Mouse (Mus musculus): ENCODE measurements around the gene Gpr84. TPM values are rescaled to one million over a fixed set of nuclear protein-coding genes. Genes with fewer than 3 reads are reported as not detected.

Gene Gpr84
- polyA plus RNA-seq, 1 experiment from 2014 or later: 0.34 TPM

GRCm38 (mm10) chr15:103305792-103306645 is 4.4 kb downstream of the Gpr84 start:
- H3K9me3 ChIP-seq (ENCODE audit: control insufficient read depth, low read length): no peaks in the 10 kb centered on the region
- DNase-seq (ENCODE audit: low spot score) (no peak), ATAC-seq (replicated peaks; ENCODE audit: low FRiP score, low TSS enrichment, low read depth) (no peak)
- H3K4me1 ChIP-seq (replicated peaks; ENCODE audit: control insufficient read depth, insufficient read depth, low read length): peaks cover 53% of the 10 kb centered on the region
- H3K4me3 ChIP-seq (ENCODE audit: low read depth, low read length): peak overlapping the region; percentile 42; the same call in 1 of the 2 replicates
- H3K27ac ChIP-seq (ENCODE audit: low read depth): peak overlapping the region; percentile 90
- 29% methylated on average over 8 of the region's 8 CpGs for WGBS
- H3K27me3 ChIP-seq (replicated peaks; ENCODE audit: control insufficient read depth, insufficient read depth, low read length): no peaks in the 10 kb centered on the region
- peak overlapping the region; percentile 66 for H3K4me2 ChIP-seq (ENCODE audit: low read length)
- peak overlapping the region; percentile 55 for H3K9ac ChIP-seq (ENCODE audit: low read length)
- H3K36me3 ChIP-seq (ENCODE audit: control insufficient read depth, insufficient read depth, low read length): no peaks in the 10 kb centered on the region

GRCm38 (mm10) chr15:103305070-103305678 is 5.2 kb downstream of the Gpr84 start:
- peak; percentile 99 for DNase-seq (ENCODE audit: low spot score)
- H3K4me3 ChIP-seq (ENCODE audit: low read depth, low read length): peak overlapping the region; percentile 42
- ATAC-seq (replicated peaks; ENCODE audit: low FRiP score, low TSS enrichment, low read depth): peak; percentile 94
- peak overlapping the region; percentile 90 for H3K27ac ChIP-seq (ENCODE audit: low read depth)
- no peaks in the 10 kb centered on the region for H3K36me3 ChIP-seq (ENCODE audit: control insufficient read depth, insufficient read depth, low read length)
- peaks cover 61% of the 10 kb centered on the region for H3K4me1 ChIP-seq (replicated peaks; ENCODE audit: control insufficient read depth, insufficient read depth, low read length)
- under 1% methylated on average over 70 of the region's 71 CpGs for WGBS
- no peaks in the 10 kb centered on the region for H3K27me3 ChIP-seq (replicated peaks; ENCODE audit: control insufficient read depth, insufficient read depth, low read length)
- peak overlapping the region; percentile 66 for H3K4me2 ChIP-seq (ENCODE audit: low read length)
- peak overlapping the region; percentile 55 for H3K9ac ChIP-seq (ENCODE audit: low read length)
- H3K9me3 ChIP-seq (ENCODE audit: control insufficient read depth, low read length): no peaks in the 10 kb centered on the region

GRCm38 (mm10) chr15:103304616-103304969 is 5.8 kb downstream of the Gpr84 start:
- H3K4me2 ChIP-seq (ENCODE audit: low read length): peak overlapping the region; percentile 66
- WGBS: under 1% methylated on average over 9 of the region's 9 CpGs
- H3K4me3 ChIP-seq (ENCODE audit: low read depth, low read length): peak overlapping the region; percentile 42
- H3K27ac ChIP-seq (ENCODE audit: low read depth): peak overlapping the region; percentile 88
- H3K36me3 ChIP-seq (ENCODE audit: control insufficient read depth, insufficient read depth, low read length): no peaks in the 10 kb centered on the region
- peaks cover 67% of the 10 kb centered on the region for H3K4me1 ChIP-seq (replicated peaks; ENCODE audit: control insufficient read depth, insufficient read depth, low read length)
- H3K9me3 ChIP-seq (ENCODE audit: control insufficient read depth, low read length): no peaks in the 10 kb centered on the region
- no peaks in the 10 kb centered on the region for H3K27me3 ChIP-seq (replicated peaks; ENCODE audit: control insufficient read depth, insufficient read depth, low read length)
- ATAC-seq (replicated peaks; ENCODE audit: low FRiP score, low TSS enrichment, low read depth) (no peak; the same call in 1 of the 2 replicates), DNase-seq (ENCODE audit: low spot score) (no peak)
- H3K9ac ChIP-seq (ENCODE audit: low read length): peak overlapping the region; percentile 53

- H3K36me3 ChIP-seq (ENCODE audit: control insufficient read depth, insufficient read depth, low read length): peaks cover 4% of the 10 kb centered on the region; the same call in 1 of the 2 replicates
- DNase-seq (ENCODE audit: low spot score) (no peak), ATAC-seq (replicated peaks; ENCODE audit: low FRiP score, low TSS enrichment, low read depth) (no peak)
- peak overlapping the region; percentile 88 for H3K27ac ChIP-seq (ENCODE audit: low read depth)
- H3K4me2 ChIP-seq (ENCODE audit: low read length): peak overlapping the region; percentile 66
- peak overlapping the region; percentile 42 for H3K4me3 ChIP-seq (ENCODE audit: low read depth, low read length)
- H3K9ac ChIP-seq (ENCODE audit: low read length): no peak overlapping the region; the same call in 1 of the 2 replicates
- WGBS: 10% methylated on average over 8 of the region's 8 CpGs
- H3K27me3 ChIP-seq (replicated peaks; ENCODE audit: control insufficient read depth, insufficient read depth, low read length): no peaks in the 10 kb centered on the region
- H3K4me1 ChIP-seq (replicated peaks; ENCODE audit: control insufficient read depth, insufficient read depth, low read length): peaks cover 71% of the 10 kb centered on the region
- H3K9me3 ChIP-seq (ENCODE audit: control insufficient read depth, low read length): no peaks in the 10 kb centered on the region
Measured at GRCm38 (mm10) chr15:103303916-103304615, 6.3 kb downstream of the Gpr84 start.

GRCm38 (mm10) chr15:103302341-103303021 is 7.9 kb downstream of the Gpr84 start:
- Histone ChIP-seq H3K4me1 (replicated peaks; ENCODE audit: control insufficient read depth, insufficient read depth, low read length) (peaks cover 72% of the 10 kb centered on the region), H3K27me3 (replicated peaks; ENCODE audit: control insufficient read depth, insufficient read depth, low read length) (no peaks in the 10 kb centered on the region), H3K27ac (ENCODE audit: low read depth) (peak overlapping the region; percentile 88), H3K4me3 (ENCODE audit: low read depth, low read length) (no peak overlapping the region), H3K9me3 (ENCODE audit: control insufficient read depth, low read length) (no peaks in the 10 kb centered on the region), H3K4me2 (ENCODE audit: low read length) (no peak overlapping the region; the same call in 1 of the 2 replicates), H3K9ac (ENCODE audit: low read length) (0 out of 2 replicates have a peak overlapping the region, but pooled peaks have one; percentile 22), H3K36me3 (ENCODE audit: control insufficient read depth, insufficient read depth, low read length) (peaks cover 19% of the 10 kb centered on the region)
- 21% methylated on average over 6 of the region's 6 CpGs for WGBS
- ATAC-seq (replicated peaks; ENCODE audit: low FRiP score, low TSS enrichment, low read depth) (no peak), DNase-seq (ENCODE audit: low spot score) (no peak)

- peaks cover 25% of the 10 kb centered on the region for H3K36me3 ChIP-seq (ENCODE audit: control insufficient read depth, insufficient read depth, low read length)
- ATAC-seq (replicated peaks; ENCODE audit: low FRiP score, low TSS enrichment, low read depth) (no peak), DNase-seq (ENCODE audit: low spot score) (no peak)
- 29% methylated on average over 5 of the region's 5 CpGs for WGBS
- H3K4me1 ChIP-seq (replicated peaks; ENCODE audit: control insufficient read depth, insufficient read depth, low read length): peaks cover 70% of the 10 kb centered on the region
- no peak overlapping the region for H3K4me3 ChIP-seq (ENCODE audit: low read depth, low read length)
- no peak overlapping the region; the same call in 1 of the 2 replicates for H3K4me2 ChIP-seq (ENCODE audit: low read length)
- 0 out of 2 replicates have a peak overlapping the region, but pooled peaks have one; percentile 22 for H3K9ac ChIP-seq (ENCODE audit: low read length)
- H3K9me3 ChIP-seq (ENCODE audit: control insufficient read depth, low read length): no peaks in the 10 kb centered on the region
- peak overlapping the region; percentile 88 for H3K27ac ChIP-seq (ENCODE audit: low read depth)
- H3K27me3 ChIP-seq (replicated peaks; ENCODE audit: control insufficient read depth, insufficient read depth, low read length): no peaks in the 10 kb centered on the region
Measured at GRCm38 (mm10) chr15:103301547-103302340, 8.7 kb downstream of the Gpr84 start.

- ATAC-seq (replicated peaks; ENCODE audit: low FRiP score, low TSS enrichment, low read depth) (no peak), DNase-seq (ENCODE audit: low spot score) (no peak)
- Histone ChIP-seq H3K27ac (ENCODE audit: low read depth) (peak overlapping the region; percentile 88), H3K4me3 (ENCODE audit: low read depth, low read length) (no peak overlapping the region), H3K9ac (ENCODE audit: low read length) (no peak overlapping the region), H3K4me1 (replicated peaks; ENCODE audit: control insufficient read depth, insufficient read depth, low read length) (peaks cover 64% of the 10 kb centered on the region), H3K27me3 (replicated peaks; ENCODE audit: control insufficient read depth, insufficient read depth, low read length) (no peaks in the 10 kb centered on the region), H3K4me2 (ENCODE audit: low read length) (0 out of 2 replicates have a peak overlapping the region, but pooled peaks have one; percentile 5), H3K9me3 (ENCODE audit: control insufficient read depth, low read length) (no peaks in the 10 kb centered on the region), H3K36me3 (ENCODE audit: control insufficient read depth, insufficient read depth, low read length) (peaks cover 32% of the 10 kb centered on the region)
- WGBS: 20% methylated on average over 2 of the region's 2 CpGs
Measured at GRCm38 (mm10) chr15:103301046-103301445, 9.4 kb downstream of the Gpr84 start.
